Mouse (Mus musculus) kidney, adult 8-10 months (tissue): Measurements from ENCODE around the gene Pkd1l1.

Source experiments
- DNase-seq, 2 experiments: peaks; one replicate each; pipeline ENCODE4 v3.0.0; 2022

Pkd1l1 gene

GRCm38 (mm10) chr11:8817376-8817775 is 155.7 kb downstream of the Pkd1l1 start:
- DNase-seq: no peak

- DNase-seq: peak; percentile 16 to 39
Measured at GRCm38 (mm10) chr11:8814097-8814790, 158.8 kb downstream of the Pkd1l1 start.

GRCm38 (mm10) chr11:8811506-8812100 is 161.5 kb downstream of the Pkd1l1 start:
- no peak for DNase-seq

- DNase-seq: no peak
Measured at GRCm38 (mm10) chr11:8809644-8810043, 163.4 kb downstream of the Pkd1l1 start.

- DNase-seq: no peak
Measured at GRCm38 (mm10) chr11:8807009-8807408, 166.1 kb downstream of the Pkd1l1 start.

GRCm38 (mm10) chr11:8804178-8804577 is 168.9 kb downstream of the Pkd1l1 start:
- no peak for DNase-seq

- DNase-seq: no peak
Measured at GRCm38 (mm10) chr11:8797486-8797885, 175.6 kb downstream of the Pkd1l1 start.

GRCm38 (mm10) chr11:8795031-8795430 is 178.0 kb downstream of the Pkd1l1 start:
- no peak for DNase-seq

GRCm38 (mm10) chr11:8792146-8792545 is 180.9 kb downstream of the Pkd1l1 start:
- DNase-seq: no peak

- no peak for DNase-seq
Measured at GRCm38 (mm10) chr11:8789186-8789585, 183.9 kb downstream of the Pkd1l1 start.

- DNase-seq: no peak
Measured at GRCm38 (mm10) chr11:8787604-8788003, 185.5 kb downstream of the Pkd1l1 start.

- DNase-seq: no peak
Measured at GRCm38 (mm10) chr11:8784413-8784812, 188.7 kb downstream of the Pkd1l1 start.

GRCm38 (mm10) chr11:8782141-8782465 is 191.0 kb downstream of the Pkd1l1 start:
- no peak for DNase-seq

- peak; percentile 19 to 45 for DNase-seq
Measured at GRCm38 (mm10) chr11:8781308-8782140, 191.5 kb downstream of the Pkd1l1 start.

- DNase-seq: no peak
Measured at GRCm38 (mm10) chr11:8779427-8779826, 193.6 kb downstream of the Pkd1l1 start.
